Mouse (Mus musculus): ENCODE results near the gene Thap3. TPM values are rescaled to one million over a fixed set of nuclear protein-coding genes. Genes with fewer than 3 reads are reported as not detected.
A peak's percentile ranks its signal among the peaks of the same experiment; 100 is the strongest.

The Thap3 gene
- polyA plus RNA-seq, 1 experiment from 2014 or later, result 33.6 TPM

DNA sequence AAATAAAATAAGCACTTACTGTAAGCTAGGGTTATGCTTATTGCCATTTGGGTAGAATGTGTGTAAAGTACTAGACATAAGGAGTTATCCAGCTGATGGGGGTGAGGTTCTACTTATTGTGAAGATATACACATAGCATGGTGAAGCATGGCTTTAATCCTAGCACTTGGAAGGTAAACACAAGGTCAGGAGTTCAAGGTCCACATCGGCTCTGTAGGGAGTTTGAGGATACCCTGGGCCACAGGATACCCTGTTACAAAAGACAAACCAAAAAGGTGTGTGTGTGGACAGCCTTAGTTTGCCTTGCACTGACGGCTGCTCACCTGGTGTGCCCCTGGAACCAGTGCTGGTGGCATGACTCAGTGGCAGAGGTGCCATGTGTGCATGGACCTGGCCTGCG, 50.7 kb downstream of the Thap3 start:
- no peak overlapping the region for H3K27ac ChIP-seq (replicated peaks)
- H3K36me3 ChIP-seq, result no peaks in the 10 kb centered on the region
- no peak overlapping the region for H3K9ac ChIP-seq
- H3K9me3 ChIP-seq, result no peaks in the 10 kb centered on the region
- no peaks in the 10 kb centered on the region for H3K27me3 ChIP-seq
- no peak for ATAC-seq (ENCODE audit: low read depth)
- 91% methylated on average over 3 of the region's 3 CpGs for WGBS
- no peak overlapping the region for H3K4me2 ChIP-seq
- H3K4me3 ChIP-seq, result no peak overlapping the region
- peaks cover 21% of the 10 kb centered on the region for H3K4me1 ChIP-seq (replicated peaks)

DNA sequence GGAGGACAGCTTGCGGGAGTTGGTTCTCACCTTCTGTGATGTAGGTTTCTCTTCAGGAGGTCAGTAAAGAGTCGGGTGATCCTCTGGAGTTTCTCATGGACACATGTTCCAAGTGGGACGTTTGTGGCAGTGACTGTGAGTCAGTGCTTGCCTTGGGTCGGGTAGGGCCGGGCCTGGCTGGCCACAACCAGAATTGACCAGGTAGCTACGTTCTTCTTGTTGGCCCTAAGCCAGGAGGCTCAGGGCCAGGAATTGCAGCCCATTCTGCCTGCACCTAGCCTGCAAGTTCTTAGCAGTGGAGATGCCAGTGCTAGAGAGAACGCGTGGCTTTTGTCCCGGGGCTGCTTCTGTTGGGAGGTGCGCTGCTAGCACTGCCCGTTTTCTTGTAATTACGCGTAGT, 51.4 kb downstream of the Thap3 start:
- no peaks in the 10 kb centered on the region for H3K27me3 ChIP-seq
- H3K4me1 ChIP-seq (replicated peaks), result peaks cover 21% of the 10 kb centered on the region
- no peak for ATAC-seq (ENCODE audit: low read depth)
- H3K27ac ChIP-seq (replicated peaks), result no peak overlapping the region
- WGBS, result 91% methylated on average over 13 of the region's 13 CpGs
- no peaks in the 10 kb centered on the region for H3K9me3 ChIP-seq
- H3K9ac ChIP-seq, result no peak overlapping the region
- no peaks in the 10 kb centered on the region for H3K36me3 ChIP-seq
- no peak overlapping the region for H3K4me2 ChIP-seq
- H3K4me3 ChIP-seq, result no peak overlapping the region

DNA sequence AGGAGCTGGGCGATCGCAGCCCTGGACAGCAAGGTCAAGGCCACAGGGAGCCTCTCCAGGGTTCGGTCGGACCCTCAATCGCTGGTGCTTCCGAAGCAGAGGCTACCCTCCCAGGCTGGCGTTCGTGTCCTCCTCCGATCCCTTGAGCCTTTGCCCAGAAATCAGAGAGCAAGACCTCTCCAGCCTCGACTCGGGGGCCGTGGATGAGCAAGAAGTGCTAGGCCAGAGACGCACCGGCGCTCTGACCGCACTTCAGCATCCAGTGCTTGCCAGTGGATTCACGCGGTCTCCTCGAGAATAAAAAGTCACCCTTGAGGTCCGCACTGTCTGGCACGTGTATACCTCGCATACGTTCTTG, 54.6 kb downstream of the Thap3 start:
- H3K4me1 ChIP-seq (replicated peaks), result peaks cover 21% of the 10 kb centered on the region
- peak overlapping the region; percentile 95 for H3K9ac ChIP-seq
- ATAC-seq (ENCODE audit: low read depth), result peak; percentile 33; the same call in 1 of the 2 replicates
- H3K27ac ChIP-seq (replicated peaks), result 0 out of 2 replicates have a peak overlapping the region, but pooled peaks have one; percentile 70
- peak overlapping the region; percentile 99 for H3K4me2 ChIP-seq
- H3K36me3 ChIP-seq, result no peaks in the 10 kb centered on the region
- H3K4me3 ChIP-seq, result peak overlapping the region; percentile 100
- no peaks in the 10 kb centered on the region for H3K27me3 ChIP-seq
- H3K9me3 ChIP-seq, result no peaks in the 10 kb centered on the region
- 1% methylated on average over 23 of the region's 23 CpGs for WGBS

- peak within 1 kb of the TSS; percentile 100 for H3K4me3 ChIP-seq
- peaks cover 21% of the 10 kb centered on the region for H3K4me1 ChIP-seq (replicated peaks)
- peak; percentile 90 for ATAC-seq (ENCODE audit: low read depth)
- WGBS, result under 1% methylated on average over 57 of the region's 83 CpGs
- no peaks in the 10 kb centered on the region for H3K27me3 ChIP-seq
- H3K4me2 ChIP-seq, result peak within 1 kb of the TSS; percentile 99
- H3K9me3 ChIP-seq, result no peaks in the 10 kb centered on the region
- peak within 1 kb of the TSS; percentile 70; the same call in 1 of the 2 replicates for H3K27ac ChIP-seq (replicated peaks)
- peak within 1 kb of the TSS; percentile 95 for H3K9ac ChIP-seq
- no peaks in the 10 kb centered on the region for H3K36me3 ChIP-seq
These were observed 55.1 kb downstream of the Thap3 start, which contains the start of gene Dnajc11 for GRCm38 (mm10) chr4:151933505-151934214. Gene Dnajc11 (plus strand): TSS chr4:151933691.

Other genes with a start within 250 kb of the Thap3 start
- gene Camta1, start 127.1 kb downstream of the Thap3 start, polyA plus RNA-seq (2015; fragmentation: Nextera tagmentation; extraction: Ambion mirVana), result 165 and 175 TPM in 2 replicates
- gene Dnajc11, start 55.3 kb downstream of the Thap3 start, polyA plus RNA-seq (2015; fragmentation: Nextera tagmentation; extraction: Ambion mirVana), result 66.7 and 79.6 TPM in 2 replicates
- gene Phf13, start 7.3 kb upstream of the Thap3 start, polyA plus RNA-seq (2015; fragmentation: Nextera tagmentation; extraction: Ambion mirVana), result 19.1 and 20.6 TPM in 2 replicates
- 4.5 TPM in 2 replicates for gene Klhl21, start 19.8 kb upstream of the Thap3 start, polyA plus RNA-seq (2015; fragmentation: Nextera tagmentation; extraction: Ambion mirVana)
- 15.3 and 18.8 TPM in 2 replicates for gene Zbtb48, start 38.7 kb upstream of the Thap3 start, polyA plus RNA-seq (2015; fragmentation: Nextera tagmentation; extraction: Ambion mirVana)
- 1.2 and 1.3 TPM in 2 replicates for gene Tas1r1, start 49.6 kb upstream of the Thap3 start, polyA plus RNA-seq (2015; fragmentation: Nextera tagmentation; extraction: Ambion mirVana)
- gene Nol9, start 50.3 kb upstream of the Thap3 start, polyA plus RNA-seq (2015; fragmentation: Nextera tagmentation; extraction: Ambion mirVana), result 26.4 and 27.1 TPM in 2 replicates
- gene Plekhg5, start 83.5 kb upstream of the Thap3 start, polyA plus RNA-seq (2015; fragmentation: Nextera tagmentation; extraction: Ambion mirVana), result 9.9 and 10.7 TPM in 2 replicates
- gene Tnfrsf25, start 126.9 kb upstream of the Thap3 start, polyA plus RNA-seq (2015; fragmentation: Nextera tagmentation; extraction: Ambion mirVana), result 0.84 and 1.8 TPM in 2 replicates
- gene Espn, start 163.4 kb upstream of the Thap3 start, polyA plus RNA-seq (2015; fragmentation: Nextera tagmentation; extraction: Ambion mirVana), result 0.21 and 0.51 TPM in 2 replicates
- gene Hes2, start 169.9 kb upstream of the Thap3 start, polyA plus RNA-seq (2015; fragmentation: Nextera tagmentation; extraction: Ambion mirVana), result 0.13 and 0.15 TPM in 2 replicates
- 316 and 346 TPM in 2 replicates for gene Acot7, start 189.1 kb upstream of the Thap3 start, polyA plus RNA-seq (2015; fragmentation: Nextera tagmentation; extraction: Ambion mirVana)

Data from neural tube, embryonic 13.5 days (tissue).